8 mouse cellular contexts compared by ENCODE assay signal in genomic region chr7:45509912-45510787, GRCm38 (mm10). TPM values are rescaled to one million over a fixed set of nuclear protein-coding genes. Genes with fewer than 3 reads are reported as not detected.
DNase-seq lines count a peak whose midpoint lies in the region; ATAC-seq lines count a peak whose summit lies in the region.

Gene Nucb1 (minus strand): TSS chr7:45510406.

- peaks cover 18% of the 10 kb centered on the region for H3K4me1 ChIP-seq in hindbrain, embryonic 13.5 days (replicated peaks)

- WGBS in hindbrain, embryonic 13.5 days = under 1% methylated on average over 44 of the region's 44 CpGs

- H3K27ac ChIP-seq in hindbrain, embryonic 13.5 days = peak within 1 kb of the TSS; percentile 83

- peak within 1 kb of the TSS; percentile 97 for H3K4me2 ChIP-seq in hindbrain, embryonic 13.5 days

- H3K9ac ChIP-seq in hindbrain, embryonic 13.5 days = peak within 1 kb of the TSS; percentile 88

- no peaks in the 10 kb centered on the region for H3K27me3 ChIP-seq in hindbrain, embryonic 13.5 days

- peak within 1 kb of the TSS; percentile 74 for H3K4me3 ChIP-seq in hindbrain, embryonic 13.5 days

- peak; percentile 95 for DNase-seq in NIH3T3 (ENCODE audit: low read depth)
- peak; percentile 97 for DNase-seq in cerebellum, postnatal 10 days
- peak; percentile 83 to 86 for DNase-seq in frontal cortex, postnatal 14 days (ENCODE audit: low spot score in 2 of 2)
- peak; percentile 70 to 83 for DNase-seq in layer of hippocampus, postnatal 25 days (ENCODE audit: extremely low spot score in 1 of 2, low spot score in 1 of 2)
- DNase-seq in lung, postnatal 25 days (ENCODE audit: low spot score) = peak; percentile 96
- DNase-seq in retina, embryonic 14.5 days (ENCODE audit: low spot score) = peak; percentile 93
- peak; percentile 94 for DNase-seq in thymus, postnatal 4 days

- H3K36me3 ChIP-seq in hindbrain, embryonic 13.5 days = peaks cover 27% of the 10 kb centered on the region

- H3K9me3 ChIP-seq in hindbrain, embryonic 13.5 days = no peaks in the 10 kb centered on the region

- ATAC-seq in hindbrain, embryonic 13.5 days (ENCODE audit: low FRiP score) = peak; percentile 91

RNA-seq across cellular contexts. Expression of gene Nucb1, which starts in this region (rescaled TPM):
- 120 and 121 TPM in 2 replicates for polyA plus RNA-seq in hindbrain, embryonic 13.5 days (2015; fragmentation: Nextera tagmentation; extraction: Ambion mirVana)
- 100 to 1,000 TPM; 102 to 105 TPM for total RNA-seq in layer of hippocampus, postnatal 25 days (2021)

Comparison
In these comparisons a context has a peak if more than half of its experiments do, and no peak if none do; other contexts are left out.
1. Peak in every context shown above with its lines: DNase-seq, ATAC-seq, H3K4me3 ChIP-seq and H3K27ac ChIP-seq.